Mouse (Mus musculus) ovary, adult 18-20 months (tissue): Measurements from ENCODE around the gene 1110057P08Rik.
"Not testable (repeated sequence)": the region's sequence is repeated elsewhere in the genome, so short reads cannot be mapped to it uniquely, and the experiment has no call there.

Experiments
- DNase-seq: peaks from one replicate; pipeline ENCODE4 v3.0.0; 2022; ENCODE audit warnings: low spot score, mixed read lengths

Gene 1110057P08Rik

GRCm38 (mm10) chr16:89174435-89174834 is at the start of gene 1110057P08Rik:
Gene 1110057P08Rik (plus strand): TSS chr16:89174735.
- no peak for DNase-seq

- no peak for DNase-seq
Measured at GRCm38 (mm10) chr16:89140551-89140950, 34.0 kb upstream of the 1110057P08Rik start, which contains the start of gene Gm6358. Gene Gm6358 (plus strand): TSS chr16:89140851.

GRCm38 (mm10) chr16:89150786-89151185 is 23.7 kb upstream of the 1110057P08Rik start, which contains the start of gene Gm10061:
Gene Gm10061 (plus strand): TSS chr16:89151086.
- no peak for DNase-seq

GRCm38 (mm10) chr16:89157652-89158051 is 16.9 kb upstream of the 1110057P08Rik start, which contains the start of gene Gm9789:
Gene Gm9789 (plus strand): TSS chr16:89157952.
- DNase-seq: no peak

- DNase-seq: not testable (repeated sequence)
Measured at GRCm38 (mm10) chr16:89169190-89169589, 5.3 kb upstream of the 1110057P08Rik start, which contains the start of gene Gm7735. Gene Gm7735 (plus strand): TSS chr16:89169490.

GRCm38 (mm10) chr16:89188621-89189020 is 14.1 kb downstream of the 1110057P08Rik start:
- no peak for DNase-seq

- DNase-seq: no peak
Measured at GRCm38 (mm10) chr16:89205561-89205960, 31.0 kb downstream of the 1110057P08Rik start, which contains the start of gene Krtap20-2. Gene Krtap20-2 (plus strand): TSS chr16:89205861.
